Mouse (Mus musculus) mouse embryonic stem cell (cell line): ENCODE measurements around the gene Nod2.

Source experiments
- in situ Hi-C, 2 experiments: fragments of 300-500 bp; cut with MboI; formaldehyde crosslinking; loops; 1 replicate in 1 of 2; 3 replicates in 1 of 2; pipeline ENCODE4 v1.14.3; 2019 to 2020; ENCODE audit warnings: low sequenced_read_pairs in 2 of 2, low pct_unique_long_range_greater_than_20kb in 1 of 2, mixed read lengths in 1 of 2; ENCODE audit not compliant: unreplicated experiment in 1 of 2

The Nod2 gene

GRCm38 (mm10) chr8:88646837-88647778, at the start of gene Nod2:
TSS of gene Nod2 (plus strand) at chr8:88647315.
- in situ Hi-C loops: no loop called here

- in situ Hi-C loops: no loop called here
These were observed 48.5 kb upstream of the Nod2 start for GRCm38 (mm10) chr8:88598578-88598977.

- in situ Hi-C loops: no loop called here
These were observed 47.6 kb upstream of the Nod2 start for GRCm38 (mm10) chr8:88599491-88599890.

GRCm38 (mm10) chr8:88603446-88603989, 43.6 kb upstream of the Nod2 start:
- in situ Hi-C loops: loop anchor here in 1 of 2 experiments (25.0 kb wide), 1 partner anchor 341 kb away; the partner anchor contains the start of gene Adcy7

GRCm38 (mm10) chr8:88604065-88605038, 42.8 kb upstream of the Nod2 start:
- in situ Hi-C loops: loop anchor here in 1 of 2 experiments (25.0 kb wide), 1 partner anchor 342 kb away; the partner anchor contains the start of gene Adcy7

GRCm38 (mm10) chr8:88605361-88606040, 41.6 kb upstream of the Nod2 start:
- in situ Hi-C loops: loop anchor here in 1 of 2 experiments (25.0 kb wide), 1 partner anchor 343 kb away; the partner anchor contains the start of gene Adcy7

GRCm38 (mm10) chr8:88609036-88609435, 38.1 kb upstream of the Nod2 start:
- in situ Hi-C loops: loop anchor here in 1 of 2 experiments (25.0 kb wide), 1 partner anchor 347 kb away; the partner anchor contains the start of gene Adcy7

- in situ Hi-C loops: loop anchor here in 1 of 2 experiments (25.0 kb wide), 1 partner anchor 348 kb away; the partner anchor contains the start of gene Adcy7
These were observed 36.8 kb upstream of the Nod2 start for GRCm38 (mm10) chr8:88610271-88610670.

GRCm38 (mm10) chr8:88614981-88615380, 32.1 kb upstream of the Nod2 start:
- in situ Hi-C loops: loop anchor here in 1 of 2 experiments (25.0 kb wide), 1 partner anchor 353 kb away; the partner anchor contains the start of gene Adcy7

- in situ Hi-C loops: loop anchor here in 1 of 2 experiments (25.0 kb wide), 1 partner anchor 356 kb away; the partner anchor contains the start of gene Adcy7
These were observed 28.5 kb upstream of the Nod2 start for GRCm38 (mm10) chr8:88618612-88619011.

- in situ Hi-C loops: loop anchor here in 1 of 2 experiments (25.0 kb wide), 1 partner anchor 357 kb away; the partner anchor contains the start of gene Adcy7
These were observed 27.6 kb upstream of the Nod2 start for GRCm38 (mm10) chr8:88619513-88619912.

- in situ Hi-C loops: loop anchor here in 1 of 2 experiments (25.0 kb wide), 1 partner anchor 359 kb away; the partner anchor contains the start of gene Adcy7
These were observed 26.2 kb upstream of the Nod2 start for GRCm38 (mm10) chr8:88620931-88621330.

- in situ Hi-C loops: loop anchor here in 1 of 2 experiments (25.0 kb wide), 1 partner anchor 359 kb away; the partner anchor contains the start of gene Adcy7
These were observed 25.7 kb upstream of the Nod2 start for GRCm38 (mm10) chr8:88621408-88621807.

GRCm38 (mm10) chr8:88623351-88623750, 23.8 kb upstream of the Nod2 start:
- in situ Hi-C loops: loop anchor here in 1 of 2 experiments (25.0 kb wide), 1 partner anchor 361 kb away; the partner anchor contains the start of gene Adcy7

- in situ Hi-C loops: loop anchor here in 1 of 2 experiments (25.0 kb wide), 1 partner anchor 362 kb away; the partner anchor contains the start of gene Adcy7
These were observed 22.8 kb upstream of the Nod2 start for GRCm38 (mm10) chr8:88624276-88624675.

- in situ Hi-C loops: no loop called here
These were observed 20.7 kb upstream of the Nod2 start for GRCm38 (mm10) chr8:88626433-88626832.

GRCm38 (mm10) chr8:88626940-88627264, 20.2 kb upstream of the Nod2 start:
- in situ Hi-C loops: no loop called here
